Mouse (Mus musculus): ENCODE measurements around the gene Tgfbr1. TPM values are rescaled to one million over a fixed set of nuclear protein-coding genes. Genes with fewer than 3 reads are reported as not detected.

The Tgfbr1 gene
- polyA plus RNA-seq, 1 experiment from 2014 or later = 48.6 TPM

DNA sequence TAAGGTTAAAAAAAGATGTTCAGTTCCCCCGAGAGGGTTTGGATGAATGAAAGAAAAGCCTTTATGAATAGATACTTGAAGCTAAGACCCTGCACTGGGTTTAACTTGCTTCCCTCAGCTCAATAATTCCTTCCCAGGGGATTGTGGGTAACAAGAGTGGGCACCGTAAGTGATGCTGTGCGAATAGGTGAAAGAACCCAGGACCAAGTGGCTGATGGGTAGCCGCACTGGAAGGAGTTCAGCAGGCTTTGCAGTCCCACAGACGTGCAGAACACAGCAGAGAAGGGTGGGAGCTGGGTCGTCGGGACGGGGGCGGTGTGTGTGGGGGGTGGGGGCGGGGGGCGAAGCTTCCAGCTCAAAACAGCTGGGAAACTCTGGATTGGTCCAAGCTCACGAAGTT lies 82.1 kb downstream of the Tgfbr1 start:
- ATAC-seq (ENCODE audit: low read depth) (no peak), DNase-seq (ENCODE audit: low spot score) (no peak)
- Histone ChIP-seq H3K9ac (ENCODE audit: low read depth, low read length) (no peak overlapping the region), H3K36me3 (ENCODE audit: control insufficient read depth, insufficient read depth, low read length) (no peaks in the 10 kb centered on the region), H3K4me2 (ENCODE audit: low read depth, low read length) (no peak overlapping the region), H3K9me3 (ENCODE audit: control insufficient read depth, low read length) (no peaks in the 10 kb centered on the region), H3K4me3 (ENCODE audit: low read depth, low read length) (no peak overlapping the region), H3K4me1 (ENCODE audit: control insufficient read depth, insufficient read depth, low read length) (0 out of 2 replicates have a peak, but pooled peaks cover 3% of the 10 kb centered on the region), H3K27ac (replicated peaks; ENCODE audit: low read depth, low read length) (no peak overlapping the region), H3K27me3 (replicated peaks; ENCODE audit: control insufficient read depth, insufficient read depth, low read length) (no peaks in the 10 kb centered on the region)
- WGBS = 71% methylated on average over 11 of the region's 12 CpGs

DNA sequence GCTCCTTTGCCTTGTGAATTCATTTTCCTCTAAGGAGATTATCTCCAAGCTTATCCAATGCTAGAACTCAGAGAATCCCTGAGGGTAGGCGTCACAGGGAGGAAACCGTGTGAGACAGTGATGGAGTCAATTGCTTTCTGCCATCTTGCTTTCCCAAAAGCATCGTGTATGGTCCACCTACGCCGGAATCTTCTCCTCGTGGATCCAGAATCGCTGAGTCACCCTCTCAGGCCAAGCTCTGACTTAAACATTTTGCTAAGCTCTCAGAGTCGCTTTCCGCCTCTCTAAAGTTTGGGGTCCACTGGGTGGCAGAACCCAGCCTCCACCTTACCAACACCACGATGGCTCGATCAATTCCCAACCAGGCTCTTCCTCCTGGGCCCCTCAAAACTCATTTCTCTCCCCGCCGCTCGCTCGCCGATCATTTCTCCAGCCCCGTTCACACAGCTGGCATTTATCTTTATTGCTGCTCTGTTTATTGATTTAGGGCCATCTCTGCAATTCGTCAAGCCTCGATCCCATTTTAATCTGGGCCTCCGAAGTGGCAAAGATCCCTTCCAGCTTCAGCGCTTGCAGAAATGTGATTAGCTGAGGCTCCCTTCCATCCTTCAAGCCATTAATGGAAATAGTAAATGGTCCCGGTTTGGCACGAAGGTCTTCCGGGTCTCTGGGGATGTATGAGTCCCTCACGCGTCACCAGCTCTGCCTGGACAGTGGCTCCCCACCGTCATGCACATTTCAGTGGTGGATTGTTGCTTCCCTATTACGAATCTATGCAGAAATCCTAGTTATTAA lies 82.7 kb downstream of the Tgfbr1 start:
- H3K27me3 ChIP-seq (replicated peaks; ENCODE audit: control insufficient read depth, insufficient read depth, low read length) = no peaks in the 10 kb centered on the region
- H3K9ac ChIP-seq (ENCODE audit: low read depth, low read length) = no peak overlapping the region
- no peaks in the 10 kb centered on the region for H3K36me3 ChIP-seq (ENCODE audit: control insufficient read depth, insufficient read depth, low read length)
- H3K4me1 ChIP-seq (ENCODE audit: control insufficient read depth, insufficient read depth, low read length) = 0 out of 2 replicates have a peak, but pooled peaks cover 3% of the 10 kb centered on the region
- H3K27ac ChIP-seq (replicated peaks; ENCODE audit: low read depth, low read length) = no peak overlapping the region
- H3K4me2 ChIP-seq (ENCODE audit: low read depth, low read length) = no peak overlapping the region
- no peak overlapping the region for H3K4me3 ChIP-seq (ENCODE audit: low read depth, low read length)
- no peak for DNase-seq (ENCODE audit: low spot score)
- whole genome bisulfite sequencing = 74% methylated on average over 28 of the region's 28 CpGs
- ATAC-seq (ENCODE audit: low read depth) = no peak
- H3K9me3 ChIP-seq (ENCODE audit: control insufficient read depth, low read length) = no peaks in the 10 kb centered on the region

DNA sequence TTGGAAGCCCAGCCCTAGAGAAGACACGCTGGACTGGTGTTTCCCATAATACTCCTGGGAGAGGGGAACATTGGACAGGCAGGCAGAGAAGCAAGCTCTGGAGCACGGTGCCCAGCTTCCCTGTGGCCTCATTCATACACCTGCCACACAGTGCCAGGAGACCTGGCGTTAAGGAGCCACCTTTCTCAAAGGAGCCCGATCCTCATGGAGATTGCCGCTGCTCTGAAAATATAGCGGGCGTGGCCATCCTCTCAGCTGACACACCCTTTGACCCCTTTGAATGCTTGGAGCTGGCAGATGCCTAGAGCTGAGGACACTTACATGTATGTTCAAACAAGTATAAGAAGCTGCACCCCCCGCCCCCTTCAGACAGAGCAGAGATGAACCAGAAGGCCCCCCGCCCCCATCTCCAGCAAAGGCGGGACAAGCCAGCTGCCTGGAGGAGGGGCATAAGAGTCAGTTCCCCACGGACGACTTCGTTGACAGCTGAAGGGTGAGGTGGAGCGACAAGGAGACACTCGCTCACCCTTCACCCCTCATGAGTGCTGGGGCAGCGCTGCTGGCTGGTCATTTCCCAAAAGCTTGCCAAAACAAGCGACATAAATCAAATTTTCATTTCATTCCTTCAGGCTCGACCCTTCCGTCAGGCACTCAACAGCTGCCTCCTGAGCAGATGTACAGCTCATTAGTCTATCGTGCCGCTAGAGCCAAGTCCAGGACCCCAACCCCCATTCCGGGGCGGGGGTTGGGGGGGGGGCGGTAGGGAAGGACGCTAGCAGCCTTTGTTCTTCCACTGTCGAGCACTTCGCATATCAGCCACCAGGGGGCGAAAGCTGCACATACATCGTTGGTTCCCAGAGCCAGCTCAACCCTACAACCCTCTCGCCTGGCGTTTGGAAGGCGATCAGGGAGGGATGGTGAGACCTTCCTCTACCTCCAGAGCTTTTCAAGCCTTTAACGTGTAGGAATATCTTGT lies 84.6 kb downstream of the Tgfbr1 start:
- H3K27ac ChIP-seq (replicated peaks; ENCODE audit: low read depth, low read length) = peak overlapping the region; percentile 79
- 0 out of 2 replicates have a peak, but pooled peaks cover 3% of the 10 kb centered on the region for H3K4me1 ChIP-seq (ENCODE audit: control insufficient read depth, insufficient read depth, low read length)
- peak overlapping the region; percentile 97 for H3K4me2 ChIP-seq (ENCODE audit: low read depth, low read length)
- peak overlapping the region; percentile 87 for H3K9ac ChIP-seq (ENCODE audit: low read depth, low read length)
- DNase-seq (ENCODE audit: low spot score) = peak; percentile 95
- no peaks in the 10 kb centered on the region for H3K27me3 ChIP-seq (replicated peaks; ENCODE audit: control insufficient read depth, insufficient read depth, low read length)
- no peaks in the 10 kb centered on the region for H3K9me3 ChIP-seq (ENCODE audit: control insufficient read depth, low read length)
- peak; percentile 89 for ATAC-seq (ENCODE audit: low read depth)
- H3K36me3 ChIP-seq (ENCODE audit: control insufficient read depth, insufficient read depth, low read length) = no peaks in the 10 kb centered on the region
- WGBS = 1% methylated on average over 33 of the region's 33 CpGs
- H3K4me3 ChIP-seq (ENCODE audit: low read depth, low read length) = peak overlapping the region; percentile 63

DNA sequence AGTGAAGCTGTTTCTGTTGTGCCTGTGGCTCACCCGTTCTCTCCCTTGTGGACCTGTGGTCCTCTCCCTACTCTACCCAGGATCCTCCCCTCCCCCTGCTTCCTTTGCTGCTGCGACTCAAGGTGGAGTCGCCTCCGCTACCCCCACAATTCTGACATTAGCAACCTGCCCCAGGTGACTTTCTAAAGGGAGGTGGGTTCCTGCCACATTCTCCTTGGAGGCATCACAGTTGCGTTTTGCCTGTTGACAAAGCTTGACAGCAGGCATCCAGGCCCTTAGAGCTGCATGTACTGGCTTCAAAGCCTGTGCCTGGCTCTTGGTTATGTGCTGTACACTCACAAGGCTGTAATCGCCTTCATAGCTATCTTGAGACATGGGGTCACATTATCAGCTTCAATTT lies 85.9 kb downstream of the Tgfbr1 start:
- 0 out of 2 replicates have a peak, but pooled peaks cover 3% of the 10 kb centered on the region for H3K4me1 ChIP-seq (ENCODE audit: control insufficient read depth, insufficient read depth, low read length)
- no peak for ATAC-seq (ENCODE audit: low read depth)
- no peak for DNase-seq (ENCODE audit: low spot score)
- H3K36me3 ChIP-seq (ENCODE audit: control insufficient read depth, insufficient read depth, low read length) = no peaks in the 10 kb centered on the region
- no peak overlapping the region for H3K4me3 ChIP-seq (ENCODE audit: low read depth, low read length)
- 81% methylated on average over 6 of the region's 6 CpGs for WGBS
- H3K27ac ChIP-seq (replicated peaks; ENCODE audit: low read depth, low read length) = no peak overlapping the region
- no peak overlapping the region for H3K9ac ChIP-seq (ENCODE audit: low read depth, low read length)
- no peaks in the 10 kb centered on the region for H3K9me3 ChIP-seq (ENCODE audit: control insufficient read depth, low read length)
- no peaks in the 10 kb centered on the region for H3K27me3 ChIP-seq (replicated peaks; ENCODE audit: control insufficient read depth, insufficient read depth, low read length)
- H3K4me2 ChIP-seq (ENCODE audit: low read depth, low read length) = no peak overlapping the region

DNA sequence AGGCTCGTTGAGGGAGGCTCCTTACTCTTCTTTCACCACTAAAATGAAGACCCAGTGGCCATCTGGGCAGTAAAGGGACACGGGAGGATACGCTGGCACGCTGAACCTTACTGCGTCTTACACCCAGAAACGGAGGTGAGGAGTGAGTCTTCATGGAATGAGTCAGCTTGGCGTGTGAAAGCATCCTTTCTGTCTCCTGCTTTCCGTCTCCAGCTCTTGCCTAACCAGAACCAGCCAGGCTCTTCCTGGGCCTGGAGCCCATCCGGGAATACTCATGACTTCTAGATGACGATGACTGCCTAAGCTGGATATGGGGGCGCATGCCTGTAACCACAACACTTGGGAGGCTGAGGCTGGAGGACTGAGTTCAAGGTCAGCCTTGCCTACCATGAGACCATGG lies 87.9 kb downstream of the Tgfbr1 start:
- Histone ChIP-seq H3K9me3 (ENCODE audit: control insufficient read depth, low read length) (no peaks in the 10 kb centered on the region), H3K27ac (replicated peaks; ENCODE audit: low read depth, low read length) (no peak overlapping the region), H3K27me3 (replicated peaks; ENCODE audit: control insufficient read depth, insufficient read depth, low read length) (no peaks in the 10 kb centered on the region), H3K4me3 (ENCODE audit: low read depth, low read length) (no peak overlapping the region), H3K36me3 (ENCODE audit: control insufficient read depth, insufficient read depth, low read length) (no peaks in the 10 kb centered on the region), H3K4me1 (ENCODE audit: control insufficient read depth, insufficient read depth, low read length) (0 out of 2 replicates have a peak, but pooled peaks cover 3% of the 10 kb centered on the region), H3K4me2 (ENCODE audit: low read depth, low read length) (no peak overlapping the region), H3K9ac (ENCODE audit: low read depth, low read length) (no peak overlapping the region)
- ATAC-seq (ENCODE audit: low read depth) (no peak), DNase-seq (ENCODE audit: low spot score) (no peak)
- 88% methylated on average over 11 of the region's 11 CpGs for WGBS

DNA sequence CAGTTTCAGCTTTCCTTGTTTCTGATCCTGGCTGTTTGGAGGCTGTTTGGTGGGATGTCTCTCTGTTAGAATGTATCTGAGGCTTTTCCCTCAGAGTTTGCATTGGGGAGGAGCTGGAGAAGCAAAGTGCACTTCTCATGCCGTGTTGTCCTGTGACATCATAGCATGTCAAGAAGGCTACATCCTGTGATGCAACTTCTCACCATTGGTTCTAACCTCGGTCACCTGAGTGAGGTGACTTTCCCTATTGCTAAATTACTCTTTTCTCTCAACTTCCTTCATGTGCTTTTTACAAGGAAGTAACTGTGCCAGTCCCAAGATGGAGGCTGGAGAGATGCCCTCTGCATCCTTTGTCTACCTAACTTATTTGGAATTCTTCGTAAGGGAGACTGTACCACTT lies 95.5 kb downstream of the Tgfbr1 start:
- no peaks in the 10 kb centered on the region for H3K9me3 ChIP-seq (ENCODE audit: control insufficient read depth, low read length)
- no peak overlapping the region for H3K27ac ChIP-seq (replicated peaks; ENCODE audit: low read depth, low read length)

DNA sequence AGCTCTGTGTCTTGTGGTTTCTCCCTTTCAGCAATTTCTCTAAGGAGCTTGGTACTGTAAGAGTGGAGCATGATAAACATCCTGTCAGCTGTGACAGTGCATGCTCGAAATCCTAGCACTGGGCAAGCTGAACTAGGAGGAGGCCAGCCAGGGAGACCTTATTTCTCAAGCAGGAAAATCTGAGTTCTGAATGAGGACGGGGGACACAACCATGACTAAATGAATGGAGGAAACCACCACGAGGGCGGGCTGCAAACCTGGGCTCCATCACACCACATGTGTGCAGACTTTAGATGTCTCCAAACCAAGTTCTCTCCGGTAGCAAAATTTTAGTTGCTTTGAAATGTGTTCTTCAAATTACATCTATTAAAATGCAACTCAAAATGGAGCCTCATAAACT lies 96.1 kb downstream of the Tgfbr1 start:
- Histone ChIP-seq H3K36me3 (ENCODE audit: control insufficient read depth, insufficient read depth, low read length) (no peaks in the 10 kb centered on the region), H3K4me3 (ENCODE audit: low read depth, low read length) (no peak overlapping the region), H3K9me3 (ENCODE audit: control insufficient read depth, low read length) (no peaks in the 10 kb centered on the region), H3K4me2 (ENCODE audit: low read depth, low read length) (no peak overlapping the region), H3K4me1 (ENCODE audit: control insufficient read depth, insufficient read depth, low read length) (no peaks in the 10 kb centered on the region), H3K9ac (ENCODE audit: low read depth, low read length) (no peak overlapping the region), H3K27ac (replicated peaks; ENCODE audit: low read depth, low read length) (no peak overlapping the region), H3K27me3 (replicated peaks; ENCODE audit: control insufficient read depth, insufficient read depth, low read length) (no peaks in the 10 kb centered on the region)
- DNase-seq (ENCODE audit: low spot score) = no peak
- ATAC-seq (ENCODE audit: low read depth) = no peak
- 43% methylated on average over 5 of the region's 5 CpGs for WGBS

More for the DNA sequence above, 95.5 kb downstream of the Tgfbr1 start:
- Histone ChIP-seq H3K4me1 (ENCODE audit: control insufficient read depth, insufficient read depth, low read length) (no peaks in the 10 kb centered on the region), H3K27me3 (replicated peaks; ENCODE audit: control insufficient read depth, insufficient read depth, low read length) (no peaks in the 10 kb centered on the region), H3K36me3 (ENCODE audit: control insufficient read depth, insufficient read depth, low read length) (no peaks in the 10 kb centered on the region), H3K4me2 (ENCODE audit: low read depth, low read length) (no peak overlapping the region), H3K4me3 (ENCODE audit: low read depth, low read length) (no peak overlapping the region), H3K9ac (ENCODE audit: low read depth, low read length) (no peak overlapping the region)
- DNase-seq (ENCODE audit: low spot score) (no peak), ATAC-seq (ENCODE audit: low read depth) (no peak)
- 83% methylated on average over 3 of the region's 3 CpGs for WGBS

DNA sequence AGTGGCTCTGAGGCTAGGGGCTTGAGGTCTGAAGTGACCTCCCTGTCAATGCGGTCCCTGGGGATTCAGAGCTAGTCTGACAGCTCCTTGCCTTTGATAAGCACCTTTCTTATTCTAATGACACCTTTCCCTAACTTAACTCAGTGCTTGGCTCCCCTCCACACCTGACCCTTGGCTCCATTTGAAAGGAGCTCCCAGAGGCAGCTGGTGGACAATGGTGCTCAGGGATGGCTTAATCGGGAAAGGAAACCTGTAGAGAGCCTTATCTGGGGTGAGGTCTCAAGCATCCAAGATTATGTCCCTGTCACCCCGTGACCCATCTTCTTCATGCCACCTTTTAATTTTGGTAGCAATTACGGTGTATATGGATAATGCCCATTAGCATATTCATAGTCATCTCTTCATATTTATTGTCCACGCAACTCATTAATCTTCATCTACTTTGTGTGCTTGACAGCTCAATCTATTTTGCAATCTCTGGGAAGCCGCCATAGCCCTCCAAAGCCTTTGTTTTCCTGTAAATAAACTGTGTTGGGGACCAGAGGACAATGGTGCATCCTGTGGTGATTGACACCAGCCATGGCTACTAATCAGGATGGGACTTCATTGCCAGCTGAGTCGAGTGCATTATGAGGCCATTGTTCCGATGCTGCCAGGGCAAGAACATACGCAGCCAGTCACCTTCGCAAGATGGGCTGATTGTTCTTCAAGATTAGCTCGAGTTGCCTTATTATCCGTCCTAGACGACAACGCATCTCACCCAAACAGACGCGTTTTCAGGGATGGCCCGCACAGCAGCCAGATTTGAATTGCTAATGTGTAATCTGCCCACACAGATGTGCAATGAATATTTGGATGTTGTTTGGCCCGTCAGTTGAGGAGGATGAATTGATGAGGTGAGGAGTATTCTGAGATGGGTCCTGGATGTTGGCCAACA lies 96.8 kb downstream of the Tgfbr1 start:
- Histone ChIP-seq H3K27me3 (replicated peaks; ENCODE audit: control insufficient read depth, insufficient read depth, low read length) (no peaks in the 10 kb centered on the region), H3K4me3 (ENCODE audit: low read depth, low read length) (no peak overlapping the region), H3K36me3 (ENCODE audit: control insufficient read depth, insufficient read depth, low read length) (no peaks in the 10 kb centered on the region), H3K4me1 (ENCODE audit: control insufficient read depth, insufficient read depth, low read length) (no peaks in the 10 kb centered on the region), H3K9ac (ENCODE audit: low read depth, low read length) (no peak overlapping the region), H3K9me3 (ENCODE audit: control insufficient read depth, low read length) (no peaks in the 10 kb centered on the region), H3K27ac (replicated peaks; ENCODE audit: low read depth, low read length) (no peak overlapping the region), H3K4me2 (ENCODE audit: low read depth, low read length) (no peak overlapping the region)
- ATAC-seq (ENCODE audit: low read depth) (no peak), DNase-seq (ENCODE audit: low spot score) (no peak)
- 28% methylated on average over 18 of the region's 18 CpGs for WGBS

Measured in embryonic facial prominence, embryonic 14.5 days (tissue).